Mouse (Mus musculus): ENCODE data around the gene Apol6. TPM values are rescaled to one million over a fixed set of nuclear protein-coding genes. Genes with fewer than 3 reads are reported as not detected.

The Apol6 gene
- total RNA-seq, 2 experiments from 2014 or later: 47.5 to 80.8 TPM

DNA sequence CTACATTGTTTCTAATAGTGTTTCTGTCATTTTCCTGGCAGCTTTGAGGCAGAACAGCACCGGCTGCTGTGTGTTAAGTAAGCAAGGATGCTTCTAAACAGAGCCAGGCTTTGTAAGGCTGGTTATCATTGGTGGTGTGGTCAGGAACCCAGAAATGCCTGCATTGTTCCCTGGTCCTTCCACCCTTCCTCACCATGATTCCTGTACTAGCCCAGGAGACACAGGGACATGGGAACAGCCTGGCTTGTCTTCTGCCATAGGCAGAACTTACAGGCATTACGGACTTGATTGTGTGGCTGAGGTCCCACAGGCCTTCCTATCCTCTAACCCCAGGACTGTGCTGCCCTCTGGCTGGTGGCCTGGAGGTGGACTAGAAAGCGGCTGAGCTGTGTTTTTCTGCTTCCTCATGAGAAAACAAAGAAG lies 23.9 kb downstream of the Apol6 start:
- DNase-seq (ENCODE audit: low spot score): no peak

DNA sequence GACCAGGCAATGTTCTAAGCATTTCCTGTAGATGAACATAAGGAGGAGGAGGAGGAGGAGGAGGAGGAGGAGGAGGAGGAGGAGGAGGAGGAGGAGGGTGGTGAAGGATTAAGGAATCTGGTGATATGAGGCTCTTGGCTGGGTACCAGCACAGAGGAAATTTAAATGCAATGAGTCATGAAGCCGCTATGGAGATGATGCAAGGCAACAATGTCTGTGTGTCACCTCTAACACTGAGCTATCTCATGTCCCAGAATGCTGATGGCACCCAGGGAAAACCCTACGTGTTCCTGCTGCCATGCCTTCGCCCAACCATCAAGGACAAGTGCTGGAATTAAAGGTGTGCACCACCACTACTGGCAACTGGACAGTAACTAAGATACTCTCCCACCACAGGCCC lies 24.5 kb downstream of the Apol6 start:
- no peak for DNase-seq (ENCODE audit: low spot score)

DNA sequence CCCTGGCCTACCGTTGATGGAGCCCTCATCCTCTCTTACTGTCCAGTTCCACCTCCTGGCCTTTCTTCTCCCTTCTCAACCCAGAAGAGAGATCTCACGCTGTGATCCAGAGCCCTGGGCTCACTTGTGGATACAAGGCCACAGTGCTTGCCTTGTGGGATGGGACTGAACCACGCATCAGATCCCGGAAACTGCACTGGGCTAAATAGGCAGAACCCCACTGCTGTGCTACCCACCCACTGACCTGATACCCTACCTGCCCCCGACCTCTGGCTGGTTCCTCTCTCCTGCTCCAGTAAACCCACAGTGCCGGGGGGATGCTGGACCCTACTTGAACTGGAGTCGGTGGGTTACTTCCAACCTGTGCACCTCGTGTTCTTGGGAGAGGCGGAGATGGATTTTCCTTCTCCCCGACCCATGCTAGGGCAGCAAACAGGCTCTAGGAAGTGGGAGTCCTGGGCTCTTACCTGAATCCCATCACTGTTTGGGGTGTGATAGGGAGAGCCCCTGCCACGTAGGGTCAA lies 26.3 kb downstream of the Apol6 start:
- no peak for DNase-seq (ENCODE audit: low spot score)

DNA sequence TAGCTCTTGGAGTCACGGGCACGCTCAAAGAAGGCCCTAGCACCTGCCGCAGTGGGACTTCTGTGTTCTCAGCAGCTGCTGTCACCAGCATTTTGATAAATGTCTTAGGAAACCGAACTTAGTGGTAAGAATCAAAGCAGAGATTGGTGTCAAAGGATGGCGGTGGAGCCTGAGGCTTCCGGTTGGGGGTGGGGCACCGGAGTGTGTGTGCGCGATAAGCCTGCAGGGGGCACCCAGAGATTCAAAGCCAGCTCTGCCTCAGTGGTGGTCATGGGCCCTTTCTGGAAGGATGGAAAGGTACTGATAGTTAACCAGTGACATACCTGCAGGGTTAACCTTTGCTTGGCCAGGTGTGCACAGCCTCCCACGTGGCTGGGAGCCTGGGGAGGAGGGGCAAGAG lies 27.0 kb downstream of the Apol6 start:
- no peak for DNase-seq (ENCODE audit: low spot score)

DNA sequence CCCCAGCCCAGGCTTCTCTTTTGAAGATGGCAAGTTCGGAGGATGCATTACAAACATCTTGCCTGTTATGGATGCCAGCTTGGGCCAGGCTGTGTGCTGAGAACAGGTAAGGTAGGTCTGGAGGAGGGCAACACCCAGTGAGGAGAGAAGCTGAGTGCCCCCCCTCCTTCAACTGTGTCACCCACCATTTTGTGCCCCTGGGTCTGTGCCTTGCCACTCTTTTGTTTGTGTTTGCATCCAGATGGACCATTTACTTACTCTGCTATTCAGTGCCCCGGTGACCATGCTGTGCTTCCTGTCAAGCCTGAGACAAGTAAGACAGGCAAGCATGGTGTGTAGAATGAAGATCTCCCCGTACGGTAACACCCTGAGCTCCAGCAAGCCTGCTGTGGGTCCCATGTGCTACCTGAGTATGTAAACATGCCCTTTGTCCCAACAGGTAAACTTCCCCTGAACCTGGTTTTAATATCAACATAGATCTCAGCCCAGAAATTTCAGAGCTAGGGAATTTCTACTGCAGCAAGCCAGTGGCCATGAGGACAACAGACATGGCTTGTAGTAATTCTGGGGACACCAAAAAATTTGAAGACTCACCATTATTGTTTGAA lies 28.1 kb downstream of the Apol6 start:
- no peak for DNase-seq (ENCODE audit: low spot score)

DNA sequence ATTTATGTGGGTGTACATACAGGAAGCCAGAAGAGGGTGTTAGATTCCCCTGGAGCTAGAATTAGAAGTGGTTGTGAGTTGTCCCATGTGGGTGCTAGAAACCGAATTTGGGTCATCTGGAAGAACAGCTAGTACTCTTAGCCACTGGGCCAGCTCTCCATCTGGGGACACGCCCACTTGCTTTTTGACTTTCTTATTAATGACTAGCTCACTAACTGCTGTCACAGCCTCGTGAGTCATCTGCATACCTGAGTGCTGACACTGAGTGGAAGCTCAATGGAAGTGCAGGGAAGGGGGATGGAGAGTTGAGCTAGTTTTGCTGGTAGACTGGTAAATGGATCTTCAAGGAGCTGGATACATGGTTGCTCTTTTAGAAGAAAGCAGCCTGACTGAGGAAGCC lies 32.0 kb downstream of the Apol6 start:
- peak; percentile 70 for DNase-seq (ENCODE audit: low spot score)

DNA sequence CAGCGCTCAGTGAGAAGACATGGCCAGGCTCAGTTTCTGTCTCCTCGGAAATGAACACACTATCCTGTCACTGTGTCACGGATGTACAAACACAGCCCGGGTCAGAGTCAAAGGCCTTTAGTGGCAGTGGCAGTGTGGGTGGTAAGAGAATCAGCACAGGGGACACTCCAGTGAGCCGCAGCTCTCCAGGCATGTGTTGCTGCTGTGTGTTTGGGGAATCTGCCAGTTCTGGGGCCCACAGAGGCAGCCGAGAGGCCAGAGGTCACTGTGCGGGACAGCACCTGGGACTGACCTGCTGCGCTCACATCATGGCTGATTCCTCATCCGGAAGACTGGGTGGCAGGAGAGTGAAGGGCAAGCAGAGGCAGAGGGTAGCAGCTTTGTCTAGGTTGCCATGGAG lies 33.4 kb downstream of the Apol6 start:
- no peak for DNase-seq (ENCODE audit: low spot score)

DNA sequence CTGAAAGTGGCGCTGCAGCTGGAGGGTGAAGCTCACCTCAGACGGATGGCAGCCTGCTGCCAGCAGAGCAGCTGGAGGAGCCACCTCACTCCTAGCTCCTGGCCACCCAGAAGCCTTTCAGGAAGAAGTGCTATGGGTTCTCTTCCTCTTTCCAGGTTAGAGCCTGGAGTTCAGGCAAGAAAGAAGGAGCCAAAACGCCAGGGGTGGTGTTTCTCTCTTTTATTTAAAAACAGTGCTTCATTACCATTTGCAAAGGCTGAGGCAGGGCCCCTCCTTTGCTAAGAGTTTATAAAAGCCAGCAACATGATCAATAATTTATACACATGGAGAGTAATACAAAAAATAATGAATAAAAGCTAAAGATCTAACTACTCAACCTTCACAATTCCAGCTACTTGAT lies 34.3 kb downstream of the Apol6 start:
- DNase-seq (ENCODE audit: low spot score): no peak

DNA sequence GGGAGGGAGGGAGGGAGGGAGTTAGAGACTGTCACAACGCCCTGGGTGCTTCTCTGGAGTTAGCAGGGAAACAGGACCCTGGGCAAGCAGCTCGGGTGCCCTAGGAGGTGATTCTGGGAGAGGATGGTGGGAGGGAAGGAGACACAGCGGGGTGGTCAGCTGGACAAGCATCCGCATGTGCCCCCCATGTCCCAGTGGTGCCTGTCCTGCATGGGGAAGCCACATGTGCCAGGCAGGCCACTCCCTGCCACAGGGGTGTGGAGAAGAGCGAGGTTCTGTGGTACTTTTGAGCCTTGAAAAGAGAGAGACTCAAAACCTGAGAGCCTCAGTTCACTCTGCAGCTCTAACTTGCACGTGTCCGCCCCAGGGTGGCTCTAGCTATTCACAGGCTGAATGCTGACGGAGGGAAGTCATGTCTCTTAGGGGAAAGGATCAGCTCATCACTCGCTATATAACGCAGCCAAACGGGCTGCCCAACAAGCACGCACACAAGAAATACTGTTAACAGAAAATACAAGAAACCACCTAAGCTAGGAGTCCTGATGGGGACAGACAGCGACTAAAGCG lies 34.8 kb downstream of the Apol6 start:
- DNase-seq (ENCODE audit: low spot score): peak; percentile 26

DNA sequence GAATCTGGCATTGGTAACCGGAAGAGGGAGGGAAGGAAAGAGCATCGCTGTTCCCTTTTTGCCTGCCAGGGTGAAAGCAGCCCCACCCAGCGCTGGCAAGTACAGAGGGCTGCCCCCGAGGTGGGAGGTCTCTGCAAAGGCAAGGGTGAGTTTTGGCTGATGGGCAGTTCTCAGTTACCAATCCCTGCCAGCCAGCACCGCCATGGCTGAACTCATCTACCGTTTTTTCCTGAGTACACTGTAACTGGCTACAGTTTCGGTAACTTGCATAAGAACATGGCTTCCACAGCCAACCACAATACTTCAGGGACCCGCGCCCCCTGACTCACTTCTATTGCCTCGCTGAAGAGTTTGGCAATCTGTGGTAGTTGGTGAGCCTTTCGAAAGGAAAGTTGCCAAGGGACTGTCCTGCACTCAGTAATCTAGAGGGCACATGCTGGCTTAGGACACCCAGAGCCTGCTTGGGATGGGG lies 35.4 kb downstream of the Apol6 start:
- DNase-seq (ENCODE audit: low spot score): peak; percentile 71

DNA sequence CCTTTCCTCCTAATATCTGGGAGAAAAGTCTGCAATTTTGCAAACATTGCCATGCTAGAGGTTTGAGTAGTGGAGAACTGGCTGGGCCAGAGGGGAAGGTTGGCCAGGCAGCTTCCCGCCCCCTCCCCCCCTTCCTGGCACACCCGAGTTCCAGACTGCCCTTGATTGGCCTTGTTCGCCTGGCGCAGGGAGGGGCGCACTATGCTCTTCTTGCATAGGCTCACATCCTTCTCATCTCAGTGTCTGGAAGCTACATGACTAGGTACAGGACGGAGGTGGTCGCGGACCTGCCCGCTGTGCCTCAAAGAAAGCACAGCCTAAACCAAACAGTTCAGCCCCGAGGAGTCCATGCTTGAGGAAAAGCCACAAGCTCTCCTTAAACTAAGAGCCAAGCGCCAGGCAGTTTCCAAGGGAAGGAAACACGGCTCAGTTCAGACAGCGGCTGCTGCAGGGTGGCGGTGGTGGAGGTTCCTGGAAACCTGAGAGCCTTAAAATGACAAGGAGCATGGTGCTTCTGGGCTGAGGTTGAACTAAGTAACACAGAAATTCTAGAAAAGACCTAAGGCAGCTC lies 36.2 kb downstream of the Apol6 start:
- DNase-seq (ENCODE audit: low spot score): no peak

DNA sequence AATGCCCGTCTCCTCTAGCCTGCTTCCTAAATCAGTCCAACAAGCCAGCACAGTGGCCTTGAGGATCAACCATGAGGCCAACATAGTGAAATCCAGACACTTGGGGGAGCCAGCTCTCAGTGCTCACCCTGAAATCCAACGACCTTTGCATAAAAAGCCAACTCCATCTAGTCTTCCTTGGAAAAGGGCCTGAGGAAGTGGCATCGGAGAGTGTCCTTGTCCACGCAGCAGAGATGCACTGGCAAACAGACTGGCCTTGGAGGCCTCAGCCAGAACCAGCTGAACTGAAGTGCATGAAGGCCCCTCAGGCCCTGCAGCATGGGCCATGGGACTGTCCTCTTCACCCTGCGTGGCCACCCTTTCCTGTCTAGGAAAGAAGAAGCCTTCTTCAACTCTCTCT lies 36.9 kb downstream of the Apol6 start:
- peak; percentile 15 for DNase-seq (ENCODE audit: low spot score)

DNA sequence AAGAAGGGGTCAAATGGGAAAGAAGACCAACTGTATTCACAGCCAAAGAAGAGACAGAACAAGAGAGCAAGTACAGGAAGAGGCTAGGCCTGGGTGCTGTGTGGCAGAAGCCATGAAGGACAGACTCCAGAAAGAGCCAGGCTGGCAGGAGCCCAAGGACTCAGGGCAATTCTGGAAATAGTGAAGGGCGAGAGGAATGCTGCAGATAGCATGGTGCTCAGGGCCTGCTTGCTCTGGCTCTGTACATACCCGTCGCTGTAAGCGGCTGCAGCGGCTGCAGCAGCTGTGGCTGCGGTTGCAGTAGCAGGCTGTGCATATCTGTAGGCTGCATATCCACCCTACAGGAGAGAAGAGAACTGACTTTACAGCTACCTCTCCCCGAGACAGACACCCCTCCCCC lies 41.3 kb downstream of the Apol6 start:
- no peak for DNase-seq (ENCODE audit: low spot score)

DNA sequence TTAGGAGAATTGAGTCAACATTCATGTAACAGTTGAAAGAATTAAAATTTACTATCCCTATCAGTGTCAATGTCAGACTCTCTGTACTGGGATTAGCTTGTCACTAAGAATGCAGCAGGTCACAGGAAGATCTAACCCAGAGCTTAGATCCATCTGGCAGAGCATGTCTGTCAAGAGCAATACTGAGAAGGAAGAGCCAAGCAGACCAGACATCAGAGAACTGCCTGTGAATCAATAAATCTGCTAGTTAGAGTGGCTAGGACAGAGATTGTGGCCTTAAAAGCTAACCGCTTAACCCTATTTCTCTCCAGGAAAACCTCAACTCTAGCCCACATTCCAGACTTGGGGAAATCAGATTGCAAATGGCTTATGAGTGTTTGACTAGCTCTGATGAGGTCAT lies 42.0 kb downstream of the Apol6 start:
- DNase-seq (ENCODE audit: low spot score): no peak

DNA sequence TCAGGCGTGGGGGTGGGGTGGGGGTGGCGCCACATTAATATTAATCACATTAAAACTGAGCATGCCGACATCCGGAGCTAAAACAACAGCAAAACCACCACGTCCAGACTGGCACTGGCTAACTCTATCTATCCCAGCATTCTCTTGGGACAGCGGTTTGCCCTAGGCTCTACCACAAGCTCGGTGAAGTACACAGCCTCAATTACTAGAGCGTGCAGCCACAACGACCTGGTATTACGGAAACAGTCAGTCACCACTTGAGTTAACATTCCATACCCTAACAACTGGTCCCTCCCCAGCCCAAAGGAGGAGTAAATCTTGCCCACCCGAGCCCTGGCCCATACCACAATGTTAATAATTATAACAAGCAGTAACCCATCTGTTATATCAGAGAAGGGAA lies 44.7 kb downstream of the Apol6 start:
- no peak for DNase-seq (ENCODE audit: low spot score)

DNA sequence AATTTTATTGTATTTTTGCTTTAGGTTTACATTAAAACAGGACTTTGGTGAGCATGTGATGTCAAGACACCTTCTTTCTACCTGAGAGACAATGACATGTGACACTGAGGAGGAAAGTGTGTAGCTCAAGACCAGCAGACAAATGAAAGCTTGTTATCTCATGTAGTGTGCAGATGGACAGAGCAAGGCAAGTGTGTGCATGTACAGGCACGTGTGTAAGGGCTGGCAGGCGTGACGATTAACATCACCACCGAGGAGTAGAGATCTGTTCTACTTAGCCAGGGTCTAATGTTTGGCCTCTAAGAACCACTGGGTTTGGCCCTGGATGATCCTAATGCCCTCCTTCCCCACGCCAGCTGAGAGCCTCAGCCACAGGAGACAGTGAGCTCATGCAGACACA lies 46.0 kb downstream of the Apol6 start:
- DNase-seq (ENCODE audit: low spot score): no peak

DNA sequence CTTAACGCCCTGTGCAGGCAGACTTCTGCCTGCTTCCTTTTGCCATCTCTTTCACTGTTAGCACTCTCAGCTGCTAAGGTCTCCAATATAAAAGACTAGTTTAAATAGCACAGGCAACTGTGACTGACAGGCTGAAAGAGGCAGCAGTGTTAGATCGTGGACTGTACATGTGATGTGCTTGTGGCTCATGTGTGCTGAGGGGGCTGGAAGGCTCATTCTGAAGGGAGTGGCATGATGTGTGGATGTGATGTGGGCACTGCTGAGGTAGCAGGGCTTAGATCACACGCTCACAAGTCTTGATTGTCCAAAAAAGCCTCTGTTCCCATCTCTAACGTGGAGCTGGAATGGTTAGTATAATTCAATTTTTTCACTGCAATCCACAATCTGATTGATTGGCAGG lies 46.9 kb downstream of the Apol6 start:
- no peak for DNase-seq (ENCODE audit: low spot score)

DNA sequence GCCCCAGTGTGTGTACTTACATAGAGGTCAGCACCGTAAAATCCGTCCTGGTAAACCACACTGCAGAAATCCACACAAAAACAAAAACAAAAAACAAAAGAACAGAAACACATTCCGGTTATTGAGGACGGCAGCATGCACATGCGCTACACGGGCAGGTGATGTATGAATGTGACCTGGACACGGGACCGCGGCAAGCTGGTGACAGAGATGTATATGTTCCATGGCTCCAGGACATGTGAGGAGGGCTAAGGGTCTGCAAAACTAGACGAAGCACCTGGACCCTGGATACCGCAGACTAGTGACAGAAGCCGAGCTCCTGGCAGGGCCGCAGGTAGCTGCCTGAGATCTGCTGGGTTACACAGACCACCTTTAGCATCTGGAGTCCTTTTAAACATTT lies 49.9 kb downstream of the Apol6 start:
- no peak for DNase-seq (ENCODE audit: low spot score)

DNA sequence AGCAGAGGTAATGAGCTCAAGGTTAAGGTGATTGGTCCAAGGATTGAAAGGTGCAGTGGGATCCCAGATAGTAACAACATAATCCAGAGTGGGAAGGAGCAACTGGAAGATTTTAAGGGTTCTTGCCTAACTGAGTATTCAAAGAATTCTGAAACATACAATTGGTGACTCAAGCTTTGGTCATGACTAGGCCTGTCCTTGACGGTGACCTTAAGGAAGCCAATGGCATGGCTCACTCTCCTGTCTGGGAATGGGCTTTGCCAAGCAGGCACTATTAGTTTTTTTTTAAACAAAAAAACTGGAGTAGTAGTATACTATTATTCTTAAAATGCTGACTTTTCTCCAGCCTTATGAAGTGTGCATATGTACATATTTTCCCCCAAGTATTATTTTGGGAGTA lies 50.7 kb downstream of the Apol6 start:
- DNase-seq (ENCODE audit: low spot score): no peak

DNA sequence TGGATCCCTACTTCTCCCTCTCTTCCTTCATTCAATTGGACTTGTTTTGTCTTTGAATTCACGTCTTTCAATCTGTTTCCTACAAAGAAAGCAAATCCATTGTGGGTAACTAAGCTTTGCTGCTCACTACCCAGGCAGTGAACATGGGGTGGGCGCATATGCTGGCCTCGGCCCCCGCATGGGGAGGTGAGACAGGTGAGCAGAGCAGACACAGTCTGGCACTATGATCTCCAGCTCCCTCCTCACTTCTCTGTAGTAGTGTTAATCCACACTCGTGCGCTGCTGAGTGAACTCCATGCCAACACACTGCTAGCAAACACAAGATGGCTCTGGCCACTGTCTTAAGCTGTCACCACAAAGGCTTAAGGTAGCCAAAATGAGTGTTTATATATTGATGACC lies 52.8 kb downstream of the Apol6 start:
- DNase-seq (ENCODE audit: low spot score): no peak

DNA sequence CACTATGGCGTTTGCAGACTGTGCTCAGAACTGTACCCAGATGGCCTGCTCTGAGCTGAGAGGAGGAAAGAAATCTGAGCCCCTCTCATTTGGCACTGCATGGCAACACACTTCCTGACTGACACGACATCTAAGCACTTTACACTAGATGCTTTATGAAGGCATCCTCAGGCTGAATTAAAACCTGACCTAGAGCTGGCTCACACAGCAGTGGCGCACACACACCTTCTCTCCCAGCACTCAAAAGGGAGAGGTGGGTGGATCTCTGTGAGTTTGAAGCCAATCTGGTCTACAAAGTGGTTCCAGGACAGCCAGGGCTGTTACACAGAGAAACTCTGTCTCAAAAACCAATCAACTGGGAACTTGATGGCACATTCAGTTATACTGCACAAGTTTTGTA lies 55.2 kb downstream of the Apol6 start:
- no peak for DNase-seq (ENCODE audit: low spot score)

DNA sequence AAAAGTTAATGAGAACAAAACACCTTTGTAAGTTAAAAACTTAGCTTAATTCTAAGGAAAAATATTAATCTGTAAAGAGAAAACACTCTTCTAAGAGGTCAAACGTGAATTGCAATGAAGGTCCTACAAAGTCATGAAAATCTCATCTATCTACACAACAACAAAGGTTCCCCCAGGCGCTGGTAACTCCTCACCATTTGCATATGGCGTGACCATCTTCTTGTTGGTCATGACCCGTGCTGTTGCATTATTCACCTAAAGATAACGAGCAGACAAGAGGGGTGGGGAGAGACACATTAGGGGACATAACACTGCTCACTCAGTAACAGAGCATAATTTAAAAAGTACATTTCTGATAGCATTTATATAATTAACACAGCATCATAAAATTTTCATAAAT lies 58.2 kb downstream of the Apol6 start:
- DNase-seq (ENCODE audit: low spot score): no peak

Data from gastrocnemius, adult 18-20 months (tissue).